Mouse (Mus musculus): ENCODE measurements at regions not wholly inside any gene's neighbourhood (a gene's known extent, or its start where the extent isn't known, plus 50 kb on each side); places are given as distances from the start of the nearest gene placed in this dataset.

DNA sequence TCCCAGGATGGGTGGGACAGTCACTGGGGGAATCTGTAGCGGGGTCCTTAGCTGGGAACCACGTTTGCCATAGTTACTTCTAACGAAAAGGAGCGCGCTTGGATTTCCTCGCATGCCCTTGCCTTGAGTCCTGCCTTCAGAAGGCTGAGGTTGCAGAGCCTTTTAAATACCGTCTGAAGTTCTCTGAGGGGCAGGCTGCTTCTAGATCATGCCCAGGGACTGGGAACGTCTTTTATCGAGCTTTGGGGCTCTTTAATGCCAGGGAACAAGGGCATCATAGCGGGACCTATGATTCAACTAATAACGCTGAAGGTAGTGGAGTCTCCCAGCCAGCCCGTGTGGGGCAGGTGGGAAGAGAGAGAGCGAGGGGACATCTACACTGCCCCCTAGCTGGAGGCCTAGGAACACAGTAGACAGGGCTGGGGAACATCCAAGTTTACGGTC, 369.1 kb downstream of the Vrk1 start:
- Histone ChIP-seq H3K4me1 (ENCODE audit: control insufficient read depth in 2 of 2, insufficient read depth in 2 of 2, low read length in 2 of 2, poor library complexity in 1 of 2) (0 out of 4 replicates have a peak, but pooled peaks cover 0 to 3% of the 10 kb centered on the region in 2 experiments), H3K9ac (ENCODE audit: insufficient read depth, low read depth, low read length, poor library complexity, severe bottlenecking) (no peak overlapping the region), H3K4me3 (ENCODE audit: insufficient read depth in 1 of 2, low read depth in 1 of 2, low read length in 2 of 2, poor library complexity in 1 of 2, severe bottlenecking in 1 of 2) (peak overlapping the region in 1 of 2 experiments; percentile 50; a peak in 2 of 4 replicates), H3K9me3 (ENCODE audit: control insufficient read depth, insufficient read depth, low read depth, low read length) (no peaks in the 10 kb centered on the region), H3K27ac (ENCODE audit: insufficient read depth, low read depth, low read length, poor library complexity, severe bottlenecking) (no peak overlapping the region), H3K36me3 (ENCODE audit: control insufficient read depth, insufficient read depth, low read length, poor library complexity, severe bottlenecking) (no peaks in the 10 kb centered on the region)
- in situ Hi-C loops (cut with MboI; ENCODE audit: low sequenced_read_pairs in 2 of 2, unreplicated experiment in 2 of 2), result no loop called here
- peak; percentile 44 for DNase-seq (ENCODE audit: low read depth, low spot score)
- TF ChIP-seq ZC3H11A (IDR thresholded peaks at IDR 0.05; ENCODE audit: borderline replicate concordance, low read depth, low read length) (no peak), MAFK (IDR thresholded peaks at IDR 0.05; ENCODE audit: insufficient read depth, low read depth, low read length) (no peak)

DNA sequence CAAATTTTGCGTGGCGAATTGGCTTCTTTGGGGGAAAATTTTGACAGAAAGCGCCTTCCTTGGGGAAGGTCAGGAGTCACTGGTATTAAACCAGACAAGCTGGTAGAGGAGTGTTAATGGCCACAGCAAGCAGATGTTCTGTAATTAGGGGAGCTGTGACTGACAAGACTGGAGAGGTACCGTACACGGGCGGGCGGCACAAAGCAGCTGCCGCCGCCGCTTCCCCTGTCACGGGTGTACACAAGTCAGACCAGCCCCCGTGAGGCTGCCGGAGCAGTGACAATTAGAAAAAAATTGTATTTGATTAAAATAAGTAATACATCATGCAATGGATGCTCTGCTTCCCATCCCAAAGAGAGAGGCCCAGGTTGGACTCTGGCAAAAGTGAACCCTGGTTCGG, 369.8 kb downstream of the Vrk1 start:
- Histone ChIP-seq H3K9me3 (ENCODE audit: control insufficient read depth, insufficient read depth, low read depth, low read length) (no peaks in the 10 kb centered on the region), H3K4me1 (ENCODE audit: control insufficient read depth in 2 of 2, insufficient read depth in 2 of 2, low read length in 2 of 2, poor library complexity in 1 of 2) (0 out of 4 replicates have a peak, but pooled peaks cover 0 to 3% of the 10 kb centered on the region in 2 experiments), H3K9ac (ENCODE audit: insufficient read depth, low read depth, low read length, poor library complexity, severe bottlenecking) (no peak overlapping the region), H3K27ac (ENCODE audit: insufficient read depth, low read depth, low read length, poor library complexity, severe bottlenecking) (no peak overlapping the region), H3K36me3 (ENCODE audit: control insufficient read depth, insufficient read depth, low read length, poor library complexity, severe bottlenecking) (no peaks in the 10 kb centered on the region), H3K4me3 (ENCODE audit: insufficient read depth in 1 of 2, low read depth in 1 of 2, low read length in 2 of 2, poor library complexity in 1 of 2, severe bottlenecking in 1 of 2) (no peak overlapping the region)
- DNase-seq (ENCODE audit: low read depth, low spot score), result no peak
- no peak for TF ChIP-seq ZNF384 (IDR thresholded peaks at IDR 0.05; ENCODE audit: low read depth, low read length)
- no peak for TF ChIP-seq CHD2 (IDR thresholded peaks at IDR 0.05; ENCODE audit: low read depth, low read length)
- TF ChIP-seq ZC3H11A (IDR thresholded peaks at IDR 0.05; ENCODE audit: borderline replicate concordance, low read depth, low read length), result no peak
- no peak for TF ChIP-seq HCFC1 (IDR thresholded peaks at IDR 0.05; ENCODE audit: borderline replicate concordance, insufficient read depth, low read length)
- TF ChIP-seq MAFK (IDR thresholded peaks at IDR 0.05; ENCODE audit: insufficient read depth, low read depth, low read length), result no peak
- in situ Hi-C loops (cut with MboI; ENCODE audit: low sequenced_read_pairs in 2 of 2, unreplicated experiment in 2 of 2), result no loop called here

DNA sequence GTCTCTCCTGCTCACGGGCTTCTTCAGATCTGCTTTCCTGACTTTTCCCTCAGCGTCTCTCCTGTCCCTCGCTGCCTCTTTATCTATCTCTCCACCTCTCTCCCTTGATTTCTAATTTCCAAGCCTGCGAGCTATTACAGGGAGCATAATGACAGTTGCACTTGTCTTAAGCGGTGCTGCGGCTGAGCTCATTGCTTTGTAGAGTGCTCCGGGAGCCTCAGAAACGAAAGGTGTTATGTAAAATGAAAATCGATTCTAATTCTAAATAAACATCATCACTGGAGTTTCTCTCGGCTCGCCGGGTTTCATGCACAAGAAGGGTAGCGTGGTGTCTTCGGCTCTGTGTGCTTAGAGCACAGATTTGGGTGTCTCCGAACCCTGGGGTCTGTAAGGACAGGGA, 371.8 kb downstream of the Vrk1 start:
- TF ChIP-seq HCFC1 (IDR thresholded peaks at IDR 0.05; ENCODE audit: borderline replicate concordance, insufficient read depth, low read length) (no peak), CHD2 (IDR thresholded peaks at IDR 0.05; ENCODE audit: low read depth, low read length) (no peak), ZC3H11A (IDR thresholded peaks at IDR 0.05; ENCODE audit: borderline replicate concordance, low read depth, low read length) (no peak), ZNF384 (IDR thresholded peaks at IDR 0.05; ENCODE audit: low read depth, low read length) (no peak), MAFK (IDR thresholded peaks at IDR 0.05; ENCODE audit: insufficient read depth, low read depth, low read length) (no peak)
- Histone ChIP-seq H3K4me3 (ENCODE audit: insufficient read depth in 1 of 2, low read depth in 1 of 2, low read length in 2 of 2, poor library complexity in 1 of 2, severe bottlenecking in 1 of 2) (no peak overlapping the region), H3K36me3 (ENCODE audit: control insufficient read depth, insufficient read depth, low read length, poor library complexity, severe bottlenecking) (no peaks in the 10 kb centered on the region), H3K27ac (ENCODE audit: insufficient read depth, low read depth, low read length, poor library complexity, severe bottlenecking) (no peak overlapping the region), H3K9ac (ENCODE audit: insufficient read depth, low read depth, low read length, poor library complexity, severe bottlenecking) (no peak overlapping the region), H3K9me3 (ENCODE audit: control insufficient read depth, insufficient read depth, low read depth, low read length) (no peaks in the 10 kb centered on the region), H3K4me1 (ENCODE audit: control insufficient read depth in 2 of 2, insufficient read depth in 2 of 2, low read length in 2 of 2, poor library complexity in 1 of 2) (0 out of 4 replicates have a peak, but pooled peaks cover 0 to 3% of the 10 kb centered on the region in 2 experiments)
- DNase-seq (ENCODE audit: low read depth, low spot score), result no peak
- in situ Hi-C loops (cut with MboI; ENCODE audit: low sequenced_read_pairs in 2 of 2, unreplicated experiment in 2 of 2), result no loop called here

DNA sequence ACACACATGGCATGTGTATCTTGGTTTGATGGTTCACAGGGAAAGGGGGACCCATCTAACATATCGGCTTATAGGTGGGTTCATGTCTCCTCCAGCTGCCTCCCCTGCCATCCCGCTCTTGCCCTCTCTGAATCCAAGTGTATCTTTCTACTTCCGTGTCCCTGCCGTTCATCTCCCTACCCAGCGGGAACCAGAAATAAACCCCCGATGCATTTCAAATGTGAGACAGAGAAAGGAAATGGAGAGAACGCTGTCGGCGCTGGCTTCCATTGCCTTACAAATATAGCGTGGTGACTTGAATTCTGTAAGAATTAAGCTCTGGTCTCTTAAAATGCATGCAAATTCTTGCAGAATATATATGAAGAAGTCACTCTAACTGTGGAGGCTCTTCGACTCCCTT, 379.2 kb downstream of the Vrk1 start:
- H3K27ac ChIP-seq (ENCODE audit: insufficient read depth, low read depth, low read length, poor library complexity, severe bottlenecking), result no peak overlapping the region
- H3K4me3 ChIP-seq (ENCODE audit: insufficient read depth in 1 of 2, low read depth in 1 of 2, low read length in 2 of 2, poor library complexity in 1 of 2, severe bottlenecking in 1 of 2), result no peak overlapping the region
- H3K36me3 ChIP-seq (ENCODE audit: control insufficient read depth, insufficient read depth, low read length, poor library complexity, severe bottlenecking), result no peaks in the 10 kb centered on the region
- TF ChIP-seq ZNF384 (IDR thresholded peaks at IDR 0.05; ENCODE audit: low read depth, low read length) (no peak), ZC3H11A (IDR thresholded peaks at IDR 0.05; ENCODE audit: borderline replicate concordance, low read depth, low read length) (no peak), MAFK (IDR thresholded peaks at IDR 0.05; ENCODE audit: insufficient read depth, low read depth, low read length) (no peak), CHD2 (IDR thresholded peaks at IDR 0.05; ENCODE audit: low read depth, low read length) (no peak), HCFC1 (IDR thresholded peaks at IDR 0.05; ENCODE audit: borderline replicate concordance, insufficient read depth, low read length) (no peak)
- no peaks in the 10 kb centered on the region for H3K9me3 ChIP-seq (ENCODE audit: control insufficient read depth, insufficient read depth, low read depth, low read length)
- in situ Hi-C loops (cut with MboI; ENCODE audit: low sequenced_read_pairs in 2 of 2, unreplicated experiment in 2 of 2), result no loop called here
- no peak overlapping the region for H3K9ac ChIP-seq (ENCODE audit: insufficient read depth, low read depth, low read length, poor library complexity, severe bottlenecking)
- DNase-seq (ENCODE audit: low read depth, low spot score), result no peak
- no peaks in the 10 kb centered on the region for H3K4me1 ChIP-seq (ENCODE audit: control insufficient read depth in 2 of 2, insufficient read depth in 2 of 2, low read length in 2 of 2, poor library complexity in 1 of 2)

DNA sequence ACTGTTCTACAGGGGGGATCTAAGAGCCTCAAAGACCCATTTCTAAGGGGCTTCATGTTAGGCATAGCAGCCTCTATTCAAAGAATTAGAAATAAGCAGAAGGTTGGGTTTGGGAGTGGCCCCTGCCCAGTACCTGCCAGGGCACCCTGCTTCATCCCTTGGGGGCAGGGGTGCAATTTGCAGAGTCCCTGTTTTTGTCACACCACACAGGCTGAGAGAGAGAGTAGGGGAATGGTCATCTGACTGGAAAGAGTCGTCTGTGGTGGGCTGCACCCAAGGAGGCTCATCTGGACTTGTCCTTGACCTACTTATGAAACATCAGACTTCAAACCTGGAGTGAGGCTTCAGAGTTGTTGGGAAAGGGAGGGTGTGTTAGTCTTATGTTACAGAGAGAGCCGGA, 382.3 kb downstream of the Vrk1 start:
- in situ Hi-C loops (cut with MboI; ENCODE audit: low sequenced_read_pairs in 2 of 2, unreplicated experiment in 2 of 2), result no loop called here
- Histone ChIP-seq H3K27ac (ENCODE audit: insufficient read depth, low read depth, low read length, poor library complexity, severe bottlenecking) (no peak overlapping the region), H3K4me3 (ENCODE audit: insufficient read depth in 1 of 2, low read depth in 1 of 2, low read length in 2 of 2, poor library complexity in 1 of 2, severe bottlenecking in 1 of 2) (no peak overlapping the region), H3K9ac (ENCODE audit: insufficient read depth, low read depth, low read length, poor library complexity, severe bottlenecking) (no peak overlapping the region), H3K4me1 (ENCODE audit: control insufficient read depth in 2 of 2, insufficient read depth in 2 of 2, low read length in 2 of 2, poor library complexity in 1 of 2) (no peaks in the 10 kb centered on the region), H3K9me3 (ENCODE audit: control insufficient read depth, insufficient read depth, low read depth, low read length) (no peaks in the 10 kb centered on the region), H3K36me3 (ENCODE audit: control insufficient read depth, insufficient read depth, low read length, poor library complexity, severe bottlenecking) (no peaks in the 10 kb centered on the region)
- no peak for DNase-seq (ENCODE audit: low read depth, low spot score)
- TF ChIP-seq MAFK (IDR thresholded peaks at IDR 0.05; ENCODE audit: insufficient read depth, low read depth, low read length) (no peak), ZC3H11A (IDR thresholded peaks at IDR 0.05; ENCODE audit: borderline replicate concordance, low read depth, low read length) (no peak), HCFC1 (IDR thresholded peaks at IDR 0.05; ENCODE audit: borderline replicate concordance, insufficient read depth, low read length) (no peak), ZNF384 (IDR thresholded peaks at IDR 0.05; ENCODE audit: low read depth, low read length) (no peak), CHD2 (IDR thresholded peaks at IDR 0.05; ENCODE audit: low read depth, low read length) (no peak)

Measured in ES-E14 (cell line).